Mouse (Mus musculus): ENCODE measurements around the gene Tepp. TPM values are rescaled to one million over a fixed set of nuclear protein-coding genes. Genes with fewer than 3 reads are reported as not detected.

Tepp gene
- polyA plus RNA-seq, 1 experiment = 0.40 TPM

DNA sequence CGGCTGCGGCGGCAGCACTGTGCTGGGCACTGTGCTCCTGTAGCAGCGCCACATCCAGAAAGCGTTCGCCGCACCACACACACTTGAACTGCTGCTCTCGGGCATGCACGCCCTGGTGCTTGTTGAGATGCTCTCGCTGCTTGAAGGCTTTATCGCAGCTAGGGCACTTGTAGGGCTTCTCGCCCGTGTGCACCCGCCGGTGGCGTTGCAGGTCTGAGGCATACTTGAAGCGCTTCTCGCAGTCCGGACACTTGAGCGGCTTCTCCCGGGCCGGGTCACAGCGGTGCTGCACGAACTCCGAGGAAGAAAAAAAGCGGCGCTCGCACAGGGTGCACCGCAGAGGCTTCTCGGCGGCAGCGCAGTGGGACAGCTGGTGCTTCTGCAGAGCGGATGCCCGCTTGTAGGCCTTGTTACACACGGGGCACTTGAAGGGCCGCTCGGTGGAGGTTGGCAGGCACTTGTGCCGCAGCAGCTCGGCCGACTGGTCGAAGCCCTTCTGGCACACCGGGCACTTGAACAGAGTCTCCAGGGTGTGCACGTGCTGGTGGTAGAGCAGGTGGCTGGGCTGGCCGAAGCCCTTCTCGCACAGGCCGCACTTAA, 17.6 kb downstream of the Tepp start:
- Histone ChIP-seq H3K4me1 (ENCODE audit: control insufficient read depth, insufficient read depth, low read length) (peaks cover 1% of the 10 kb centered on the region; the same call in 1 of the 2 replicates), H3K4me3 (ENCODE audit: insufficient read depth, low read length) (no peak overlapping the region), H3K27ac (ENCODE audit: insufficient read depth, low read length) (no peak overlapping the region)
- TF ChIP-seq CTCF (IDR thresholded peaks at IDR 0.05; ENCODE audit: extremely low read depth, insufficient read depth, low read length) (no peak), POLR2A (IDR thresholded peaks at IDR 0.05; ENCODE audit: extremely low read depth, insufficient read depth, low read length) (no peak)

- Histone ChIP-seq H3K4me1 (ENCODE audit: control insufficient read depth, insufficient read depth, low read length) (peaks cover 1% of the 10 kb centered on the region; the same call in 1 of the 2 replicates), H3K27ac (ENCODE audit: insufficient read depth, low read length) (no peak overlapping the region), H3K4me3 (ENCODE audit: insufficient read depth, low read length) (peak overlapping the region; percentile 87; the same call in 1 of the 2 replicates)
- no peak for TF ChIP-seq POLR2A (IDR thresholded peaks at IDR 0.05; ENCODE audit: extremely low read depth, insufficient read depth, low read length)
- no peak for TF ChIP-seq CTCF (IDR thresholded peaks at IDR 0.05; ENCODE audit: extremely low read depth, insufficient read depth, low read length)
Measured at GRCm38 (mm10) chr8:95330367-95330766, 20.0 kb downstream of the Tepp start.

DNA sequence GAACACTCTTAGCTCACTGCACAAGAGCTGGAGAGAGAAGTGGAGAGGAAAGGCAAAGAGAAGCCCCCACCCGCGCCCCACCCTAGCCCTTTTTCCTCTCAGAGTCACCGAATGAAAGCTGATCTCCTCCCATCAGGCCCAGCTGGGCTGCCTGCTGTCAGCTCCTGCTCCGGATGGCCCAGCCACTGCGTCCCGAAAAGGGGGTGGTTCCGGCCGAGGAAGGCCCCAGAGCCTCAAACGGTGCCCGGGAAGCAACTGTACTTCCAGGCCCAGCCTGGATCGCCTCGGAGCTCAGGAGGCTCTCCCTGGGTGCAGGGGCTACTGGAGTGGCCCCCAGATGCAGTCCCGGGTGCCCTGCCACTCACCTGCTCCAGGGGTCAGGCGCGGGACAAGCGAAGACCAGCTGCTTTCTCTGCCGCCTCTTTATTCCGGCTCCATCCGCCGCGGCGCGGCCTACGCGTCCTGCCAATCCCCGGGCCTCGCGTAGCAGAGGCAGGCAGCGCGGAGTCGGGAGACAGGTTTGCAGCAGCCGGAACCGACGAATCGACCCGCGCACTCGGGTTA, 20.9 kb downstream of the Tepp start:
- H3K4me1 ChIP-seq (ENCODE audit: control insufficient read depth, insufficient read depth, low read length) = peaks cover 1% of the 10 kb centered on the region; the same call in 1 of the 2 replicates
- TF ChIP-seq CTCF (IDR thresholded peaks at IDR 0.05; ENCODE audit: extremely low read depth, insufficient read depth, low read length) = no peak
- TF ChIP-seq POLR2A (IDR thresholded peaks at IDR 0.05; ENCODE audit: extremely low read depth, insufficient read depth, low read length) = no peak
- peak overlapping the region; percentile 87 for H3K4me3 ChIP-seq (ENCODE audit: insufficient read depth, low read length)
- H3K27ac ChIP-seq (ENCODE audit: insufficient read depth, low read length) = peak overlapping the region; percentile 88

GRCm38 (mm10) chr8:95331720-95332436, 21.5 kb downstream of the Tepp start, which contains the start of the genes Zfp319 and Usb1:
Gene Zfp319 (minus strand): TSS chr8:95331950.
Gene Usb1 (plus strand): TSS chr8:95332284.
- peaks cover 1% of the 10 kb centered on the region; the same call in 1 of the 2 replicates for H3K4me1 ChIP-seq (ENCODE audit: control insufficient read depth, insufficient read depth, low read length)
- H3K4me3 ChIP-seq (ENCODE audit: insufficient read depth, low read length) = peak within 1 kb of the TSS; percentile 87
- peak within 1 kb of the TSS; percentile 97 for H3K27ac ChIP-seq (ENCODE audit: insufficient read depth, low read length)
- peak; percentile 72 for TF ChIP-seq POLR2A (IDR thresholded peaks at IDR 0.05; ENCODE audit: extremely low read depth, insufficient read depth, low read length)
- 0 out of 2 replicates have a peak, but pooled peaks have one; percentile 1 for TF ChIP-seq CTCF (IDR thresholded peaks at IDR 0.05; ENCODE audit: extremely low read depth, insufficient read depth, low read length)

GRCm38 (mm10) chr8:95332437-95333199, 22.3 kb downstream of the Tepp start:
- H3K4me1 ChIP-seq (ENCODE audit: control insufficient read depth, insufficient read depth, low read length) = peaks cover 1% of the 10 kb centered on the region; the same call in 1 of the 2 replicates
- H3K27ac ChIP-seq (ENCODE audit: insufficient read depth, low read length) = no peak overlapping the region
- peak overlapping the region; percentile 87 for H3K4me3 ChIP-seq (ENCODE audit: insufficient read depth, low read length)
- TF ChIP-seq POLR2A (IDR thresholded peaks at IDR 0.05; ENCODE audit: extremely low read depth, insufficient read depth, low read length) = no peak
- no peak for TF ChIP-seq CTCF (IDR thresholded peaks at IDR 0.05; ENCODE audit: extremely low read depth, insufficient read depth, low read length)

GRCm38 (mm10) chr8:95335706-95336105, 25.3 kb downstream of the Tepp start:
- no peak overlapping the region for H3K27ac ChIP-seq (ENCODE audit: insufficient read depth, low read length)

DNA sequence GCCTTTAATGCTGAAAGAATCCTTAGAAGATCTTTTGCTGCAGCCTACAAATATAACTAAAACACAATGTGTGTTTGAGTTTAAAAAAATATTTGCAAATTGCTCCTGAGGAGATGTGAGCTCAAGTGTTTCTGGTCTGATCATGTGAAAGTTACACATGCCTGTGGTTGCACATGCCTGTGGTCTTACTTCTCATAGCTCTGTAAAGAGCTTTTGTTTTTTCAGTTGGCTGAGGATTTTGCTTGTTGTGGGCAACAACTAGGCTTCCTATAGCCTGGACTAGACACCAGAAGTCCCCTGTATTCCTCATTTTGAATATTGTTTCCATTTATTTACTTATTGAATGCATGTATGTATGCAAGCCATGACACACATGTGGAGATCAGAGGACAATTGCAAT, 26.0 kb downstream of the Tepp start:
- Histone ChIP-seq H3K4me3 (ENCODE audit: insufficient read depth, low read length) (no peak overlapping the region), H3K27ac (ENCODE audit: insufficient read depth, low read length) (no peak overlapping the region), H3K4me1 (ENCODE audit: control insufficient read depth, insufficient read depth, low read length) (no peaks in the 10 kb centered on the region; the same call in 1 of the 2 replicates)
- TF ChIP-seq POLR2A (IDR thresholded peaks at IDR 0.05; ENCODE audit: extremely low read depth, insufficient read depth, low read length) = no peak
- no peak for TF ChIP-seq CTCF (IDR thresholded peaks at IDR 0.05; ENCODE audit: extremely low read depth, insufficient read depth, low read length)

More at GRCm38 (mm10) chr8:95335706-95336105, 25.3 kb downstream of the Tepp start:
- no peak overlapping the region for H3K4me3 ChIP-seq (ENCODE audit: insufficient read depth, low read length)
- TF ChIP-seq CTCF (IDR thresholded peaks at IDR 0.05; ENCODE audit: extremely low read depth, insufficient read depth, low read length) (no peak), POLR2A (IDR thresholded peaks at IDR 0.05; ENCODE audit: extremely low read depth, insufficient read depth, low read length) (no peak)
- no peaks in the 10 kb centered on the region; the same call in 1 of the 2 replicates for H3K4me1 ChIP-seq (ENCODE audit: control insufficient read depth, insufficient read depth, low read length)

DNA sequence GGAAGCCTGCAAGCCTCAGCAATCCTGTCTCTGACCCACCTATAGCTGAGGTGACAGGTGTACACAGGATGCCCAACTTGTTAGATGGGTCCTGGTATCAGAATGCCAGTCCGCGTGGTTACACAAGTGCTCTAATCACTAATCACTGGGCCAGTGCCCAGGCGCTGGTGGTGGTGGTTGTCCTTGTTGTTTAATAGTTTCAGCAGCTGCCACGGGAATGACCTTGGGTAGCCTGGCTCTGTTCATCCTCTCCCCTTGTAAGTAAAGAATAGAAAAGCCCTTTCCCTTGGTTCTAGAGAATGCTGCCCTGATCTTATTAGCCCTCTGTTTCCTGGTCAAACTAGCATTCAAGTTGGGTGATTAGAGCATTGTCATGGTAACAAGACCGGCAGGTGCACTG, 31.4 kb downstream of the Tepp start:
- H3K27ac ChIP-seq (ENCODE audit: insufficient read depth, low read length) = no peak overlapping the region
- no peaks in the 10 kb centered on the region for H3K4me1 ChIP-seq (ENCODE audit: control insufficient read depth, insufficient read depth, low read length)
- TF ChIP-seq CTCF (IDR thresholded peaks at IDR 0.05; ENCODE audit: extremely low read depth, insufficient read depth, low read length) (no peak), POLR2A (IDR thresholded peaks at IDR 0.05; ENCODE audit: extremely low read depth, insufficient read depth, low read length) (no peak)
- no peak overlapping the region for H3K4me3 ChIP-seq (ENCODE audit: insufficient read depth, low read length)

DNA sequence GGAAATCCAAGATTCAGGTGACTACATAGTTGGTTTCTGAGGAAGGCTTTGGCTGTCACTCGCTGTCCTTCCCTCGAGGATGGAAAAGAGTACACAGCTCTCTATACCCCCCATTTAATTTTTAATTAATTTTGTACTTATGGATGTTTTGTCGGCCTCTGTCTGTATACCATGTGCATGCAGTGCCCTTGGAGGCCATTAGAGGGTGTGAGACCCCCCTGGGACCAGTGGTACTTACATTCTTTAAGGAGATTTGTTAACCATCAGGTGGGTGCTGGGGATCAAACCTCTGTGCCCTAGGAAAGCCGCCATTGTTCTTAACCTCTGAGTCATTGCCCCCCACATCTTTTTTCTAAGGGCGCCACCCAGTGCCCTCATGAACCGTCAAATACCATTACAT, 34.3 kb downstream of the Tepp start:
- Histone ChIP-seq H3K4me3 (ENCODE audit: insufficient read depth, low read length) (no peak overlapping the region), H3K27ac (ENCODE audit: insufficient read depth, low read length) (no peak overlapping the region), H3K4me1 (ENCODE audit: control insufficient read depth, insufficient read depth, low read length) (peaks cover 7% of the 10 kb centered on the region)
- no peak for TF ChIP-seq POLR2A (IDR thresholded peaks at IDR 0.05; ENCODE audit: extremely low read depth, insufficient read depth, low read length)
- no peak for TF ChIP-seq CTCF (IDR thresholded peaks at IDR 0.05; ENCODE audit: extremely low read depth, insufficient read depth, low read length)

Measured in cortical plate, adult 2 months (tissue).